19 mouse cellular contexts compared by ENCODE assay signal in the genomic region with DNA sequence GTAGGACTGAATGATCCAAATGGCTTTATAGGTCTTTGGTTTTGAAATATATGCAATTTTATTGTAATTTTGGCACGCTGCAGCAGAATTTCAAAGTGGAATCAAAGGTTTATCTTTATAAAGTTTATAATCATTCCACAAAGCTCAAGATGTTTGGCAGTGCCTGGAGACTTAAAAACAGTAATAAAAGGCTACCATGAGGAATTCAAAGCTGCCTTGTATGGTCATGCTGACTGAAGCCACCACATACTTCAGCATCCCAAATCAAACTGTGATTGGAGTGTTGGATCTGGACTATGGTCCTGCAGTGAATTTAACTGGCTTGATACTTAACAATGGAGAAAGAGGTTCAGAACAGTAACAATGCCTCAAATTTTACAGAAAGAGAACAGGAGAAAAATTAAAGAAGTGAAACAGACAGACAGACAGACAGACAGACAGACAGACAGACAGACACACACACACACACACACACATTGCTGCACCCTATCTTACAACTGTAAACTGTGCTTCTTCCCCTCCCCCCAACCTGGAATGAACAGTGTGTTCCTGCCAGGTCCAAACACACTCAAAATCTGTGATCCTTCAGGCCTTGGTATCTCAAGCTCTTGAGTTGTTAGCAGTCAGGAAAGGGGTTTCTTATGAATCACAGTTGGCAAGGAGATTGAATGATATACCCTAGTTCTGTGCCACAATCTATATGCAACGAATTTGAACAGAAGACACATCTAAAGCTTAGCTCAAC. TPM values are rescaled to one million over a fixed set of nuclear protein-coding genes. Genes with fewer than 3 reads are reported as not detected.
DNase-seq lines count a peak whose midpoint lies in the region; ATAC-seq lines count a peak whose summit lies in the region.
"Had no signal": no experiment of that assay in that cellular context is flagged by ENCODE, and none has a peak within 500 bp of the region (broad histone marks: within the 10 kb centered on the region; RNA-seq: fewer than 3 reads in every experiment).

No protein-coding gene starts in this region.

- no peak overlapping the region for H3K4me2 ChIP-seq in heart, embryonic 13.5 days
- no peak overlapping the region for H3K4me2 ChIP-seq in lung, embryonic 16.5 days (ENCODE audit: low read depth, low read length)
- H3K4me2 ChIP-seq in stomach, embryonic 16.5 days (ENCODE audit: low read depth, low read length) = no peak overlapping the region
- H3K4me2 ChIP-seq in midbrain, embryonic 13.5 days (replicated peaks) = no peak overlapping the region
- no peak overlapping the region for H3K4me2 ChIP-seq in forebrain, embryonic 15.5 days (replicated peaks)
- H3K4me2 ChIP-seq: embryonic facial prominence, embryonic 15.5 days; intestine, embryonic 15.5 days; liver, embryonic 12.5 days had no signal

- H3K27me3 ChIP-seq in heart, embryonic 13.5 days (replicated peaks) = no peaks in the 10 kb centered on the region
- no peaks in the 10 kb centered on the region for H3K27me3 ChIP-seq in heart, embryonic 10.5 days (ENCODE audit: insufficient read depth, poor library complexity, severe bottlenecking)
- H3K27me3 ChIP-seq in lung, embryonic 16.5 days (ENCODE audit: control insufficient read depth, insufficient read depth, low read depth, low read length) = no peaks in the 10 kb centered on the region
- H3K27me3 ChIP-seq in stomach, embryonic 16.5 days (ENCODE audit: control insufficient read depth, insufficient read depth, low read length) = no peaks in the 10 kb centered on the region
- no peaks in the 10 kb centered on the region for H3K27me3 ChIP-seq in midbrain, embryonic 13.5 days
- no peaks in the 10 kb centered on the region for H3K27me3 ChIP-seq in forebrain, embryonic 15.5 days
- H3K27me3 ChIP-seq: embryonic facial prominence, embryonic 15.5 days; intestine, embryonic 15.5 days; liver, embryonic 12.5 days; megakaryocyte, embryonic 14.5 days had no signal

- 0 out of 2 replicates have a peak overlapping the region, but pooled peaks have one; percentile 24 for H3K27ac ChIP-seq in heart, embryonic 13.5 days (replicated peaks)
- H3K27ac ChIP-seq in heart, embryonic 10.5 days = no peak overlapping the region
- H3K27ac ChIP-seq in brown adipose tissue, adult 24 weeks (replicated peaks; ENCODE audit: low read depth, low read length) = peak overlapping the region; percentile 74
- H3K27ac ChIP-seq in lung, embryonic 16.5 days (ENCODE audit: low read length) = peak overlapping the region; percentile 27
- peak overlapping the region; percentile 77 for H3K27ac ChIP-seq in stomach, embryonic 16.5 days (ENCODE audit: low read length)
- no peak overlapping the region for H3K27ac ChIP-seq in midbrain, embryonic 13.5 days
- no peak overlapping the region for H3K27ac ChIP-seq in forebrain, embryonic 15.5 days (replicated peaks)
- H3K27ac ChIP-seq: embryonic facial prominence, embryonic 15.5 days; hindbrain, embryonic 10.5 days; intestine, embryonic 15.5 days; liver, embryonic 12.5 days had no signal

- peaks cover 11% of the 10 kb centered on the region for H3K4me1 ChIP-seq in heart, embryonic 13.5 days
- H3K4me1 ChIP-seq in heart, embryonic 10.5 days = no peaks in the 10 kb centered on the region
- peaks cover 13% of the 10 kb centered on the region for H3K4me1 ChIP-seq in brown adipose tissue, adult 24 weeks (ENCODE audit: control insufficient read depth, insufficient read depth, insufficient read length, low read length)
- peaks cover 9% of the 10 kb centered on the region for H3K4me1 ChIP-seq in lung, embryonic 16.5 days (replicated peaks; ENCODE audit: control insufficient read depth, insufficient read depth, low read length)
- H3K4me1 ChIP-seq in stomach, embryonic 16.5 days (ENCODE audit: control insufficient read depth, insufficient read depth, low read length) = peaks cover 7% of the 10 kb centered on the region; the same call in 1 of the 2 replicates
- H3K4me1 ChIP-seq in midbrain, embryonic 13.5 days (replicated peaks) = no peaks in the 10 kb centered on the region
- H3K4me1 ChIP-seq in forebrain, embryonic 15.5 days = 0 out of 2 replicates have a peak, but pooled peaks cover 3% of the 10 kb centered on the region
- H3K4me1 ChIP-seq: embryonic facial prominence, embryonic 15.5 days; hindbrain, embryonic 10.5 days; intestine, embryonic 15.5 days; liver, embryonic 12.5 days; megakaryocyte, embryonic 14.5 days had no signal

- WGBS in heart, embryonic 13.5 days = 61% methylated on average over 2 of the region's 2 CpGs
- WGBS in heart, embryonic 10.5 days = 68% methylated on average over 2 of the region's 2 CpGs
- 46% methylated on average over 2 of the region's 2 CpGs for WGBS in lung, embryonic 16.5 days
- WGBS in stomach, embryonic 16.5 days = 60% methylated on average over 2 of the region's 2 CpGs
- 75% methylated on average over 2 of the region's 2 CpGs for WGBS in midbrain, embryonic 13.5 days
- 76% methylated on average over 2 of the region's 2 CpGs for WGBS in forebrain, embryonic 15.5 days

- no peak for DNase-seq in heart, embryonic 10.5 days (ENCODE audit: low spot score)
- DNase-seq: cerebellum, adult 11 months; gastrocnemius, postnatal 10 days; kidney, postnatal 10 days; right cerebral cortex, postnatal 14 days; thymus, postnatal 14 days had no signal

- no peak overlapping the region for H3K4me3 ChIP-seq in heart, embryonic 13.5 days
- no peak overlapping the region for H3K4me3 ChIP-seq in heart, embryonic 10.5 days
- no peak overlapping the region for H3K4me3 ChIP-seq in brown adipose tissue, adult 24 weeks (ENCODE audit: insufficient read depth, low read depth, low read length)
- no peak overlapping the region for H3K4me3 ChIP-seq in lung, embryonic 16.5 days (ENCODE audit: low read length)
- H3K4me3 ChIP-seq in stomach, embryonic 16.5 days (replicated peaks; ENCODE audit: low read length) = no peak overlapping the region
- H3K4me3 ChIP-seq in midbrain, embryonic 13.5 days (replicated peaks) = no peak overlapping the region
- no peak overlapping the region for H3K4me3 ChIP-seq in forebrain, embryonic 15.5 days
- H3K4me3 ChIP-seq: embryonic facial prominence, embryonic 15.5 days; hindbrain, embryonic 10.5 days; intestine, embryonic 15.5 days; liver, embryonic 12.5 days; megakaryocyte, embryonic 14.5 days had no signal

- H3K36me3 ChIP-seq in heart, embryonic 13.5 days = no peaks in the 10 kb centered on the region
- H3K36me3 ChIP-seq in heart, embryonic 10.5 days = no peaks in the 10 kb centered on the region
- no peaks in the 10 kb centered on the region for H3K36me3 ChIP-seq in lung, embryonic 16.5 days (ENCODE audit: control insufficient read depth, insufficient read depth, low read length)
- no peaks in the 10 kb centered on the region for H3K36me3 ChIP-seq in stomach, embryonic 16.5 days (ENCODE audit: control insufficient read depth, insufficient read depth, low read length)
- H3K36me3 ChIP-seq in midbrain, embryonic 13.5 days = no peaks in the 10 kb centered on the region
- no peaks in the 10 kb centered on the region for H3K36me3 ChIP-seq in forebrain, embryonic 15.5 days
- H3K36me3 ChIP-seq: embryonic facial prominence, embryonic 15.5 days; G1E; hindbrain, embryonic 10.5 days; intestine, embryonic 15.5 days; liver, embryonic 12.5 days had no signal

- ATAC-seq in heart, embryonic 13.5 days (ENCODE audit: extremely low read depth, insufficient number of reproducible peaks, low FRiP score, low TSS enrichment) = no peak
- ATAC-seq in lung, embryonic 16.5 days (ENCODE audit: low read depth) = peak; percentile 72; the same call in 1 of the 2 replicates
- ATAC-seq in stomach, embryonic 16.5 days (ENCODE audit: insufficient read depth, low FRiP score) = peak; percentile 47; the same call in 1 of the 2 replicates
- ATAC-seq in midbrain, embryonic 13.5 days = no peak
- ATAC-seq in forebrain, embryonic 15.5 days (replicated peaks) = no peak
- ATAC-seq: forebrain, embryonic 16.5 days; intestine, embryonic 15.5 days; liver, embryonic 12.5 days had no signal

- no peaks in the 10 kb centered on the region for H3K9me3 ChIP-seq in heart, embryonic 13.5 days
- no peaks in the 10 kb centered on the region for H3K9me3 ChIP-seq in heart, embryonic 10.5 days
- H3K9me3 ChIP-seq in lung, embryonic 16.5 days (ENCODE audit: control insufficient read depth, low read length) = no peaks in the 10 kb centered on the region
- no peaks in the 10 kb centered on the region for H3K9me3 ChIP-seq in stomach, embryonic 16.5 days (replicated peaks; ENCODE audit: control insufficient read depth, low read length)
- no peaks in the 10 kb centered on the region for H3K9me3 ChIP-seq in midbrain, embryonic 13.5 days
- no peaks in the 10 kb centered on the region for H3K9me3 ChIP-seq in forebrain, embryonic 15.5 days
- H3K9me3 ChIP-seq: embryonic facial prominence, embryonic 15.5 days; G1E; hindbrain, embryonic 10.5 days; intestine, embryonic 15.5 days; liver, embryonic 12.5 days; megakaryocyte, embryonic 14.5 days had no signal

- H3K9ac ChIP-seq in heart, embryonic 13.5 days = no peak overlapping the region
- no peak overlapping the region for H3K9ac ChIP-seq in lung, embryonic 16.5 days (ENCODE audit: low read length)
- H3K9ac ChIP-seq in stomach, embryonic 16.5 days (ENCODE audit: low read length) = no peak overlapping the region
- no peak overlapping the region for H3K9ac ChIP-seq in midbrain, embryonic 13.5 days (replicated peaks)
- H3K9ac ChIP-seq in forebrain, embryonic 15.5 days (replicated peaks) = no peak overlapping the region
- H3K9ac ChIP-seq: embryonic facial prominence, embryonic 15.5 days; intestine, embryonic 15.5 days; liver, embryonic 12.5 days had no signal

RNA-seq across cellular contexts. Expression of a gene that starts 50.3 kb away (rescaled TPM):
- polyA plus RNA-seq in heart, embryonic 13.5 days (2015; fragmentation: Nextera tagmentation; extraction: Ambion mirVana) = 15.4 and 16.9 TPM in 2 replicates
- 12.3 and 38.0 TPM in 2 replicates for polyA plus RNA-seq in heart, embryonic 10.5 days (2016; fragmentation: Nextera tagmentation; extraction: Ambion mirVana)
- 2.7 and 4.7 TPM in 2 replicates for polyA plus RNA-seq in brown adipose tissue, adult 24 weeks (2012; ENCODE audit: insufficient read depth, insufficient read length, missing spikeins)
- 66.3 and 68.2 TPM in 2 replicates for polyA plus RNA-seq in lung, embryonic 16.5 days (2015; fragmentation: Nextera tagmentation; extraction: Ambion mirVana)
- 96.9 and 103 TPM in 2 replicates for polyA plus RNA-seq in stomach, embryonic 16.5 days (2015; fragmentation: Nextera tagmentation; extraction: Ambion mirVana)
- polyA plus RNA-seq in midbrain, embryonic 13.5 days (2015; fragmentation: Nextera tagmentation; extraction: Ambion mirVana) = 25.5 and 27.2 TPM in 2 replicates
- polyA plus RNA-seq in forebrain, embryonic 15.5 days (2015; fragmentation: Nextera tagmentation; extraction: Ambion mirVana) = 25.7 and 28.9 TPM in 2 replicates
- polyA plus RNA-seq: G1E had no signal

Comparison
In these comparisons a context has a peak if more than half of its experiments do, and no peak if none do; other contexts are left out.
1. H3K27ac ChIP-seq: peak in heart, embryonic 13.5 days (single experiment), brown adipose tissue, adult 24 weeks (single experiment), lung, embryonic 16.5 days (single experiment) and stomach, embryonic 16.5 days (single experiment); none in heart, embryonic 10.5 days (single experiment), midbrain, embryonic 13.5 days (single experiment) and forebrain, embryonic 15.5 days (single experiment).
2. ATAC-seq: peak in lung, embryonic 16.5 days (single experiment) and stomach, embryonic 16.5 days (single experiment); none in heart, embryonic 13.5 days (single experiment), midbrain, embryonic 13.5 days (single experiment) and forebrain, embryonic 15.5 days (single experiment).